Mouse (Mus musculus) gastrocnemius, adult 2 months (tissue): ENCODE measurements at regions not wholly inside any gene's neighbourhood (a gene's known extent, or its start where the extent isn't known, plus 50 kb on each side); places are given as distances from the start of the nearest gene placed in this dataset.

Experiments used
- DNase-seq: peaks from one replicate; pipeline ENCODE4 v3.0.0; 2022
- H3K27ac ChIP-seq: fragments of 200-600 bp; 2 replicates; pipeline ENCODE4 v1.8.1; 2022; ENCODE audit warnings: mild to moderate bottlenecking
- H3K4me3 ChIP-seq: fragments of 200-600 bp; 2 replicates; pipeline ENCODE4 v1.8.1; 2022; ENCODE audit warnings: mild to moderate bottlenecking, moderate library complexity
- CTCF ChIP-seq: fragments of 200-600 bp; IDR thresholded peaks from 2 replicates; pipeline ENCODE4 v1.8.1; 2022; ENCODE audit warnings: antibody characterized with exemption, mild to moderate bottlenecking, moderate library complexity
- intact Hi-C: fragments of 180-260 bp; cut with DNase I; formaldehyde crosslinking; loops from one replicate; pipeline ENCODE4 v1.15.1; 2025

DNA sequence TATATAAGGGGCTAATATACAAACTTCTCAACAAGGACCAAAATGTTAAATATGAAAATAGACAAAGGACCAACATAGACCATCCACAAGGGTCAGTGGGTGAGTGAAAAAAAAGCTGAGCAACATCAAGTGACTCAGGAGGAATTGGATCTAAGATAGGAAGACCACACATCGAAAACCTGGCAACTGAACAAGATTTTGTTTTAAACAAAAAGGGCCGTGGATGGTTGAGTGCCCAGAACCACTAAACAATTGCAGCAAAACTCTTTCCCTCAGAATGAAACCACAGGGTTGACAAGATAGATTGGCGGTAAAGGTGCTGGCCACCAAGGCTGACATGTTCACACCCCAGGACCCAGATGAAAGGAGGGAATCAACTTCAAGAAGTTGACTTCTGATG is 215.7 kb upstream of the Gm5148 start:
- TF ChIP-seq CTCF, result no peak
- no peak overlapping the region for H3K4me3 ChIP-seq
- intact Hi-C loops, result no loop called here
- no peak for DNase-seq
- no peak overlapping the region for H3K27ac ChIP-seq

DNA sequence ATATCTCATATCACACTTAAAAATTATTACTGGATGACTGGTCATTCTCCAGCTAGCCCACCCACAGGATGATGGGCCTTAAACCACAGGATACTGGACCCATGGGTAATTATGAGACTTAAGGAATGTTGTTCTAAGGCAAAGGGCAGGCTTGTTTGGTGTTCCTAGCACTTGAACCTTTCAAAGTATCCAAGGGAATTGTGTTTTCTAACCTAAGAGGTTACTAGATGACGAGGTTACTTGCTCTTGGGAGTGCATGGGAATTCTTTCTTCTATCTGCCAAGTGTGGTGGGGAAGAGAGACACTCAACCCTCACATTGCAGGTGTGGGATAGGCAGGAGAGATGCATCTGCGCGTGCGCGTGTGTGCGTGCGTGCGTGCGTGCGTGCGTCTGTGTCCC is 214.6 kb upstream of the Gm5148 start:
- no peak for DNase-seq
- no peak for TF ChIP-seq CTCF
- no peak overlapping the region for H3K4me3 ChIP-seq
- H3K27ac ChIP-seq, result peak overlapping the region; percentile 83
- intact Hi-C loops, result no loop called here

DNA sequence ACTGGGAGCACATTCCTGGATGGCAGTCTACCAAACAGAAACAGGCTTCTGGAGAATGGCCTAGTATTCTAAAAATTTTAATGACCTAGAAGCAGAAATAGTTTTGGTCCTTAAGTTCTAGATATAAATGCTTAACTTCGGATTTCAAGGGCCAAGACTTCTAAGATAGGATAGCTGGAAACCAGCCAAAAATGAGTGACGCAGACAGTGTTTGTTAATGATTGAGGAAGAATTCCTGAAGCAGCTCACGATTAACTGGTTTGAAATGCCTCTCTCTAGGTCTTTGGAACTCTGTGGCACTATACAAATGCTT is 213.9 kb upstream of the Gm5148 start:
- Histone ChIP-seq H3K4me3 (no peak overlapping the region), H3K27ac (peak overlapping the region; percentile 83)
- peak; percentile 34 for DNase-seq
- TF ChIP-seq CTCF, result no peak
- intact Hi-C loops, result no loop called here

DNA sequence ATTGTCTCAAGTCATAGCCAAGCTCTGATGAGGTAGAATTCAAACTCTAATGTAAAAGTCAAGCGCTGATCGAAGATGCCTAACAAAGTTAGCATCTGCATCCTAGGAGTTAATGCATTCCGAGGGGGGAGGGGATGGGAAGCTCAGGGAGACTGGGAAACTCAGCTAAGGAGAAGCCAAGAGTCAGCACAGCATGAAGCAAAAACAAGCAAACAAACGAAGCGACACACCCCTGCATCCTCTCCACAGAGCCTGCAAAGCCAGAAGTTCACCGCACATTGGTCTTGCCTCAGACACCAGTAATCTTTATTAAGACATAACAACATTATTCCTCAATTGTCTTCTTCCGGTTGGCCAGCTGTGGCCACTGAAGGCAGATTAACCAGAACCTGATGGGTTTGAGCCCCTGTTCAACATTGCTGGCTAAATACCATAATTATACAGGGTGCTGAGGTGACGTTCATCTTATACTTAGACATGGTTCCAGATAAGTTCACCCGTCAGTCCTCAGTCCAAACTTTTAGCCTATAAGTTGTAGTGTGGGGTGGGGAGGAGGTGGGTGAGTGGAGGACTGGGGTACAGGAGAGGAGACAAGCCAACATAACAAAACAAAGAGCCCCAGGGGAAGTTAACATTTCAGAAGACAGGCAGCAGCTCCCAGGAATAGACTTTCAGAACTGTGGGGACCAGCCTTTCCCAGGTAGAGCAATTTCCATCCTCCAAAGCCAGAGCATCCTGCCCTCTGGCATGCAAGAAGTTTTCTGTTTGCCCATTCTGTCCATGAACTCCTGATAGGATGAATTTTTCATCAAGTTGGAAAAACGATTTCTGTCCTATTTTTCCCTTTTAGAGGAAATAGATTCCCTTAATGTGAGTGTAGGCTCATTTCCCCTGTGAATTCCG is 213.3 kb upstream of the Gm5148 start:
- Histone ChIP-seq H3K27ac (peak overlapping the region; percentile 83), H3K4me3 (no peak overlapping the region)
- intact Hi-C loops, result no loop called here
- DNase-seq, result peak; percentile 42
- TF ChIP-seq CTCF, result no peak

DNA sequence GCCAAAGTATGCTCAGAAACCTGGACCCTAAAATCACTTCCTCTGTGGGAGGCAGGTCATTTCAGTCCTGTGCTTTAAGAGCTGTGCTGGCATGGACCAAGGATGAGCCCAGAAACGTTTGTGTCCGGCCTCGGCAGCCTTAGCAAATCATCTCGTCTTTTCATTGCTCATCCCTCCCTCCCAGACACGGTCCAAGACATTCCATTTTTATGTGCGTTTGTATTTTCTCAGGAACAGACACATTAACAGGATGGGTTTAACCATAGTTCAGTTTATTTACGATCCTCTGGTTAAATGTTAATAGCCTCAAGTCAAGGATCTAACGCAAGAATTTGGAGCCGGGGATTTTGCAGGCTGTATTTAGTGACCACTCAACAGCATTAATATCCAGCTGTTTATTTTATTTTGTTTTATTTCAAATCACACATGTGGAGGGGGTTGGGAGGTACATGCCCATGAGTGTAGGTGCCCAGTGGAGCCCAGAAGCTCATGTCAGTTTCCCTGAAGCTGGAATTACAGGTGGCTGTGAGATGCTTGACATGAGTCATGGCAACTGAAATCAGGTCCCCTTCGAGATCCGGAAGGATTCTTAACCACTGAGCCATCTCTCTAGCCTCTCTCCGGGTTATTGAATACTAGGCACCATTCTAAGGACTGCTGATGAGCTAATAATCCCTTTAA is 212.1 kb upstream of the Gm5148 start:
- no peak for DNase-seq
- TF ChIP-seq CTCF, result no peak
- intact Hi-C loops, result no loop called here
- peak overlapping the region; percentile 83 for H3K27ac ChIP-seq
- H3K4me3 ChIP-seq, result peak overlapping the region; percentile 28

DNA sequence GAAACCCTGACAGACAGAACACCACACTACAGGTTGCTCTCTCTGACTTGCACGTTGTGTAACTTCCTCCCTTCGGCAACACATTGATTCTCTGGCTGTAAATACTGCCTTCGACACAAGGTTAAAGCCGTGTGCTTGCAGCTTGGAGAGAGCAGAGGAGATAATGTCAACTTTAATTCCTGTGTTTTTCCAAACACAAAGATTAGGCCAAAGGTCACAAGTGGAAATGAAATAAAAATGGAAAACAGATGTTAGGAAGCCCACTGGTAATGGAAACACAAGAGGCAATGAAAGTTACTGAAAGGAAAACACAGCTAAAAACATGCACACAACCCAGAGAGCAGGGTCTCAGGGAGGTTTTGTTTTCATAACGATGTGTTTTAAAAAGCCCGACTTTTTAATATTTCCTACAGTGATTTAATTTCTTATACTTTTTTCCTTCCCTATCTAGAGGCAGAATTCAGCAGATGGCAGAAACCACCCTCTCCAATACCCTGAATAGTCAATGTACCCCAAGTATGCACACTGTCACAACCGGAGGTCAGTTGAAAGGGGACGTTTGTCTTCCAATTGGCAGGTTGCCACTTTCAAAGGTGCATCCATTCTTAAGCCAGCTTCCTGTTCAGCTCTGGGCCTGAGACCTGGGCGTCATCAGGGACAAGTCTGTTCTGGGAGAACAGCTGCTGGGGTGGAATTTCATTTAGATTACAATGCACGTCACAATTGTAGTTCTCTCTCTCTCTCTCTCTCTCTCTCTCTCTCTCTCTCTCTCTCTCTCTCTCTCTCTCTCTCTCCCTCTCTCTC is 210.8 kb upstream of the Gm5148 start:
- H3K27ac ChIP-seq, result peak overlapping the region; percentile 83
- no peak for TF ChIP-seq CTCF
- H3K4me3 ChIP-seq, result no peak overlapping the region
- intact Hi-C loops, result no loop called here
- no peak for DNase-seq

DNA sequence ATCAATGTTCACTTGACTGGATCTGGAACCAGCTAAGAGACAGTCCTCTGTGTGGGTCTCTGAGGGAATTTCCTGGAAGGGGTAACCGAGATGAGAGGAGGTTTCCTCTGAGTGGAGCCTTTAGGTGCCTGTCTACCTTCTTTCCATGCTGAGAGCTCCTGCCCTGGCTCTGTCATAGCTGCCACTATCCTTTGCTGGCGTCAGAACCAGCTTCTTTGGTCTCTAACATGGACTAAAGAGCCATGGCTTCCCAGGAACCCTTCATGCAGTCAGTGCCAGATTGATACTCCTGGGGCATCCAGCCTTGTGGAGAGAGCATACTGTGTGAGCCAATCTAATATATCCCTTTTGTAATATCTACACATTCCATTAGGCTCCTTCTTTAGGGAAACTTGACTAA is 209.9 kb upstream of the Gm5148 start:
- TF ChIP-seq CTCF, result no peak
- no peak for DNase-seq
- H3K27ac ChIP-seq, result peak overlapping the region; percentile 83
- intact Hi-C loops, result no loop called here
- H3K4me3 ChIP-seq, result no peak overlapping the region

DNA sequence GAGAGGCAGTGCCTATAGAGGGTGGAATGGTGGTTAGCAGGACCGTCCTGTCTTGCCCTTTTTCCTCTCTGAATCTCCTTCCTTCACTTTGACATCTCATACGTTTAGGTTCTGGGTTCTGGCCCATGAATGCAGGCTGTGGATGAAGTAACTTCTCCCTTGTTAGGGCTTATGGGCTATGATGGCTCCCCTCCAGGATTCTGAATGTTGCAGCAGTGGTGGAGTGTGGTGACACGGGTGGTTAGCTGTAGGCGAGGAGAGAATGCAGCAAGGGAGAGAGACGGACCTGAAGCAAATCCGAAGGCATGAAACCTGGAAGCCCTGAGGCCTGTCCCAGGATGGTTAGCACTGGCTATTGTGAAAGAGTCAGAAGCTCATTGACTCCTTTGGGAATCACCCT is 204.4 kb upstream of the Gm5148 start:
- Histone ChIP-seq H3K4me3 (no peak overlapping the region), H3K27ac (peak overlapping the region; percentile 67)
- intact Hi-C loops, result no loop called here
- peak; percentile 38 for DNase-seq
- no peak for TF ChIP-seq CTCF

DNA sequence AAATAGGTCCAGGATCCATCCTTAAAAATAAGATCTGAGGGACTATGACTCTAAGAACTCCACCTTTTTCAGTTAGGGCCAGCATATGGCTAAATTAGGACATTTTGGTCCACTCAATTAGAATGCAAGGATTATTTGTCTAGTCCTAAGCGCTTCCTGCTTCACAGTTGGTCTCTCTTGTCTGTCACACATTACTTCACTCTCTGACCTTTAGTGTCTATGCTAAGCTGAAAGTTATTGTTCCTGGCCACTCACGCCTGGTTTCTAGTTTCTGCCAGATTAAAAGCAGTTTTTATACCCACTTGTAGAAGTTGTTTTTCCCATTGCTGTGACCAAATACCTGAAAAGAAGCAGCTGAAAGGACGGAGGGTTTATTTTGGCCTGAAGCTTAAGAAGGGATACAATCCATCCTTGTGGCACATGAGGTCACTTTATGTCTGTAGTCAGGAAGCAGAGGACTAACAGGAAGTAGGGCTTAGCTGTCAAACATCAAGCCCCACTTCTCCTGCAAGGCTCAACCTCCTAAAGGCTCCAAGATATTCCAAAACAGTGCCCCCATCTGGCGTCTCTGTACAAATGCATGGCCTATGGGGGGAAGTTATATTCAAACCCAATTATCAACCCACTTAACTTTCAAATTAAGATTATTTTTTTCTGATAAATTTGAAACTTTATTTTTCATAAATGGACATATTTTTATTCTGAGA is 195.3 kb upstream of the Gm5148 start:
- intact Hi-C loops, result loop anchor here (10.0 kb wide), 1 partner anchor 75 kb away; no protein-coding TSS in a partner anchor
- no peak for DNase-seq
- Histone ChIP-seq H3K4me3 (no peak overlapping the region), H3K27ac (peak overlapping the region; percentile 9; the same call in 1 of the 2 replicates)
- TF ChIP-seq CTCF, result peak; percentile 47

DNA sequence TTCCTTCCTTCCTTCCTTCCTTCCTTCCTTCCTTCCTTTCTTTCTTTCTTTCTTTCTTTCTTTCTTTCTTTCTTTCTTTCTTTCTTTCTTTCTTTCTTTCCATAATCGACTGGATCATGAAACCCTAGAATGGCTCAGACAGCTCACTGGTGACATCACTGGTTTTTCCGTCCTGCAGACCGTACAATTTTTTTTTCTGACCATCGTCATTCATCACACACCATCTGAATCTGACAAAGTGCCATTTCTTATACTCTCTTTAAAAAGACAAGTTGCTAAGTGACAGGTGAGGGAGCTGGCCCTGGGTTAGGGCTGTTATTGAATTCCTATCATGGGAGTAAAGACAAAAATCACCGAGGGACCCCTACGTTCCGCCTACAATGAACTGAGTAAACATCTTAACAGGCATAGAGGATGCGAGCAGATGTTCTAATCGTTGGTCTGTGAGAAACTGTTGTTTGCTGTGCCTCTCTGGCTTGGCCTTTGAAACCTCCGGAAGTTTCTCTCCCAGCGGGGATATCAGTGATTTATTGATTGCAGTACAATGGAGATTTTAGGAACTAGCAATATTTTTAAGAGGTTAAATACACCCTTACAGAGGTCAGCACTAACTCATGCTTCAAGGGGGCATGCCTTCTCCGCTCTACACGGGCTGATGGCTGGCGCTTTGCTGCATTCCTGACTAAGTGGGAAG is 192.6 kb upstream of the Gm5148 start:
- TF ChIP-seq CTCF, result no peak
- Histone ChIP-seq H3K27ac (peak overlapping the region; percentile 71), H3K4me3 (peak overlapping the region; percentile 36; the same call in 1 of the 2 replicates)
- intact Hi-C loops, result loop anchor here (10.0 kb wide), 1 partner anchor 72 kb away; no protein-coding TSS in a partner anchor
- DNase-seq, result peak; percentile 34

DNA sequence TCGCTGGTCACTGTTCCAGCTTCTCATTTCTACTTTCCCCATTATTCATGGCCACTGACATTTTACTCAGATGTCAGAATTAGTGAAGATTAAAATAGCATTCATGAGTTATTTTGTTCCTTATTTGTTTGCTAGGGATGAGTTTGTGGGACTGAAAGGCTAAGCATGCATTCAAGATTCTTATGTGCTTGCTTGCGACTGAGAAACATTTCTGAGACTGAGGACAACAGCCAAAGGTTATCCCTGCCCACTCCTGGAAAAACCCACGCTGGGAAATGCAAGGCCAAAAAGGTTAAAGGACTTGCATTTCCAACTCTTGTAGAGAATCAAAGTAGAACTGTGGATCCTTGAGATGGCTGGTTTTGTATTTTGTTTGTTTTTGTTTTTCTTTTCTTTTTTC is 192.0 kb upstream of the Gm5148 start:
- TF ChIP-seq CTCF, result no peak
- intact Hi-C loops, result loop anchor here (10.0 kb wide), 1 partner anchor 71 kb away; no protein-coding TSS in a partner anchor
- Histone ChIP-seq H3K4me3 (no peak overlapping the region), H3K27ac (peak overlapping the region; percentile 78)
- DNase-seq, result no peak
